In genomic region chr8:21956336-21956735, GRCm38 (mm10) we compare ENCODE assay signal across 31 mouse cellular contexts. TPM values are rescaled to one million over a fixed set of nuclear protein-coding genes. Genes with fewer than 3 reads are reported as not detected.
"Had no signal": no experiment of that assay in that cellular context is flagged by ENCODE, and none has a peak within 500 bp of the region (broad histone marks: within the 10 kb centered on the region; RNA-seq: fewer than 3 reads in every experiment).

No protein-coding gene starts in this region.

- H3K27ac ChIP-seq: gastrocnemius, adult 2 months; heart, adult 2 months; hindbrain, embryonic 10.5 days; hindbrain, embryonic 13.5 days; intestine, embryonic 15.5 days; layer of hippocampus, adult 2 months; left cerebral cortex, adult 2 months; limb, embryonic 10.5 days; limb, embryonic 12.5 days; liver, embryonic 13.5 days; liver, embryonic 15.5 days had no signal

- DNase-seq: gastrocnemius, adult 2 months; gastrocnemius, postnatal 10 days; gastrocnemius, postnatal 25 days; heart, adult 2 months; heart, postnatal 10 days; heart, postnatal 4 days; kidney, adult 18-20 months; kidney, adult 8-10 months; kidney, postnatal 10 days; kidney, postnatal 25 days; kidney, postnatal 4 days; liver; liver, embryonic 13.5 days had no signal

- H3K36me3 ChIP-seq: heart, embryonic 12.5 days; hindbrain, embryonic 10.5 days; hindbrain, embryonic 13.5 days; intestine, embryonic 15.5 days; limb, embryonic 10.5 days; limb, embryonic 12.5 days; liver, embryonic 13.5 days; liver, embryonic 15.5 days had no signal

- H3K9me3 ChIP-seq: heart, embryonic 12.5 days; hindbrain, embryonic 10.5 days; hindbrain, embryonic 13.5 days; intestine, embryonic 15.5 days; limb, embryonic 10.5 days; limb, embryonic 12.5 days; liver, embryonic 13.5 days; liver, embryonic 15.5 days had no signal

- H3K4me1 ChIP-seq: heart, embryonic 12.5 days; hindbrain, embryonic 10.5 days; hindbrain, embryonic 13.5 days; intestine, embryonic 15.5 days; limb, embryonic 10.5 days; limb, embryonic 12.5 days; liver, embryonic 13.5 days; liver, embryonic 15.5 days had no signal

- H3K27me3 ChIP-seq: heart, embryonic 12.5 days; hindbrain, embryonic 13.5 days; intestine, embryonic 15.5 days; limb, embryonic 12.5 days; liver, embryonic 13.5 days; liver, embryonic 15.5 days had no signal

- H3K4me3 ChIP-seq: gastrocnemius, adult 2 months; heart, adult 2 months; heart, embryonic 12.5 days; hindbrain, embryonic 10.5 days; hindbrain, embryonic 13.5 days; intestine, embryonic 15.5 days; layer of hippocampus, adult 2 months; left cerebral cortex, adult 2 months; limb, embryonic 10.5 days; limb, embryonic 12.5 days; liver, embryonic 13.5 days; liver, embryonic 15.5 days had no signal

RNA-seq across cellular contexts. Expression of gene Fam90a1a, which starts 2.2 kb away (rescaled TPM):
- polyA plus RNA-seq: heart, adult 2 months; heart, embryonic 12.5 days; heart, embryonic 14.5 days; heart, embryonic 16.5 days; hindbrain, embryonic 10.5 days; hindbrain, embryonic 13.5 days; hindbrain, embryonic 16.5 days; inflammation-experienced regulatory T-cells, adult 6 months; intestine, embryonic 15.5 days; intestine, postnatal 0 days; kidney, embryonic 14.5 days; kidney, embryonic 16.5 days; limb, embryonic 10.5 days; limb, embryonic 12.5 days; limb, embryonic 14.5 days; liver, embryonic 11.5 days; liver, embryonic 13.5 days; liver, embryonic 15.5 days had no signal

RNA-seq across cellular contexts. Expression of gene Defb13, which starts 9.8 kb away (rescaled TPM):
- polyA plus RNA-seq: heart, adult 2 months; heart, embryonic 12.5 days; heart, embryonic 14.5 days; heart, embryonic 16.5 days; hindbrain, embryonic 10.5 days; hindbrain, embryonic 13.5 days; hindbrain, embryonic 16.5 days; inflammation-experienced regulatory T-cells, adult 6 months; intestine, embryonic 15.5 days; intestine, postnatal 0 days; kidney, embryonic 14.5 days; kidney, embryonic 16.5 days; limb, embryonic 10.5 days; limb, embryonic 12.5 days; limb, embryonic 14.5 days; liver, embryonic 11.5 days; liver, embryonic 13.5 days; liver, embryonic 15.5 days had no signal

RNA-seq across cellular contexts. Expression of gene Ccdc70, which starts 13.2 kb away (rescaled TPM):
- polyA plus RNA-seq: heart, adult 2 months; heart, embryonic 12.5 days; heart, embryonic 14.5 days; heart, embryonic 16.5 days; hindbrain, embryonic 10.5 days; hindbrain, embryonic 13.5 days; hindbrain, embryonic 16.5 days; inflammation-experienced regulatory T-cells, adult 6 months; intestine, embryonic 15.5 days; intestine, postnatal 0 days; kidney, embryonic 14.5 days; kidney, embryonic 16.5 days; limb, embryonic 10.5 days; limb, embryonic 12.5 days; limb, embryonic 14.5 days; liver, embryonic 11.5 days; liver, embryonic 13.5 days; liver, embryonic 15.5 days had no signal

RNA-seq across cellular contexts. Expression of gene Defb35, which starts 18.2 kb away (rescaled TPM):
- polyA plus RNA-seq: heart, adult 2 months; heart, embryonic 12.5 days; heart, embryonic 14.5 days; heart, embryonic 16.5 days; hindbrain, embryonic 10.5 days; hindbrain, embryonic 13.5 days; hindbrain, embryonic 16.5 days; inflammation-experienced regulatory T-cells, adult 6 months; intestine, embryonic 15.5 days; intestine, postnatal 0 days; kidney, embryonic 14.5 days; kidney, embryonic 16.5 days; limb, embryonic 10.5 days; limb, embryonic 12.5 days; limb, embryonic 14.5 days; liver, embryonic 11.5 days; liver, embryonic 13.5 days; liver, embryonic 15.5 days had no signal

RNA-seq across cellular contexts. Expression of gene Defb15, which starts 23.8 kb away (rescaled TPM):
- polyA plus RNA-seq: heart, adult 2 months; heart, embryonic 12.5 days; heart, embryonic 14.5 days; heart, embryonic 16.5 days; hindbrain, embryonic 10.5 days; hindbrain, embryonic 13.5 days; hindbrain, embryonic 16.5 days; inflammation-experienced regulatory T-cells, adult 6 months; intestine, embryonic 15.5 days; intestine, postnatal 0 days; kidney, embryonic 14.5 days; kidney, embryonic 16.5 days; limb, embryonic 10.5 days; limb, embryonic 12.5 days; limb, embryonic 14.5 days; liver, embryonic 11.5 days; liver, embryonic 13.5 days; liver, embryonic 15.5 days had no signal
